Mouse (Mus musculus) mouse embryonic stem cell (cell line): Measurements from ENCODE around the gene Arntl.

Experiments
- in situ Hi-C, 2 experiments: fragments of 300-500 bp; cut with MboI; formaldehyde crosslinking; loops; 1 replicate in 1 of 2; 3 replicates in 1 of 2; pipeline ENCODE4 v1.14.3; 2019 to 2020; ENCODE audit warnings: low sequenced_read_pairs in 2 of 2, low pct_unique_long_range_greater_than_20kb in 1 of 2, mixed read lengths in 1 of 2; ENCODE audit not compliant: unreplicated experiment in 1 of 2

The Arntl gene

DNA sequence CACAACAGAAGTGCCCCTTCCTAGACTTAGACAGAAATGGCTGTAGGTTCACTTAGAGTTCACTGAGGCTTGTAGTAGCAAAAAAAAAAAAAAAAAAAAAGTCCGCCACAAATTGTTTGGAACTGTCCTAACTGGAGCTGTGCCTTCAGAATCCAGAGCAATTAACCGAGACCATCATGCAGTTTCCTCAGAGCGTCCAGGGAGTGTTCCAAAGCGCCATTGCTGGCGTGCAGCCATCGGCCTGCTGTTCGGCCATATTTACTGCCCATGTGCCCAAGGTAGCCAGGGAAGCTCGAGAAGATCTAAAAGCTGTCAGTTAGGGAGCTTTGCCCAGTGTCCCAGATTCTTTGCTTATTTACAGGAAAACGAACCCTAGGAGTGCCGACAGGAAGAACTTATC lies 63.3 kb downstream of the Arntl start:
- in situ Hi-C loops: loop anchor here in 1 of 2 experiments (25.0 kb wide), 1 partner anchor 583 kb away; the partner anchor contains the start of gene Tead1

GRCm38 (mm10) chr7:113270991-113271390 lies 63.7 kb downstream of the Arntl start:
- in situ Hi-C loops: loop anchor here in 1 of 2 experiments (25.0 kb wide), 1 partner anchor 584 kb away; the partner anchor contains the start of gene Tead1

- in situ Hi-C loops: loop anchor here in 1 of 2 experiments (25.0 kb wide), 1 partner anchor 585 kb away; the partner anchor contains the start of gene Tead1
Observed at GRCm38 (mm10) chr7:113272338-113272997, 65.2 kb downstream of the Arntl start.

DNA sequence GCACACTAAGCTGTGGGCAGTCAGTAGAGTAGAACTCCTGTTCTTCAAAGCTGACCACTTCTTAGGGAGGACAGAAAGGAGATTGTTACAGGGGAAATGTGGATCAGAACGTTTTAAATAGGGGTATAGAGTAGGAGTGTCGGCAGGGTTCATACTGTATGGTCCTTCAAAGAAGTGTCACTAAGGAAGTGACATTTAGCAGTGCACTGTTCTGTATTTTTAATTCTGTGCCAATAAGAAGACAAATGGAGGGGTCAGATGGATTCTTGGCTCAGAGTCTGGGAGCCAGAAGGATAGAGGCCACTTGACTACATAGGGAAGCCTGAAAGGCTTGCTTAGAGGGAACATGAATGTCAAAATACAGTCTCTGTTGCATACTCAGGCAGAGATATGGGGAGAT lies 70.0 kb downstream of the Arntl start:
- in situ Hi-C loops: no loop called here

GRCm38 (mm10) chr7:113278493-113278892 lies 71.2 kb downstream of the Arntl start:
- in situ Hi-C loops: no loop called here

- in situ Hi-C loops: no loop called here
Observed at GRCm38 (mm10) chr7:113279246-113279645, 72.0 kb downstream of the Arntl start.

DNA sequence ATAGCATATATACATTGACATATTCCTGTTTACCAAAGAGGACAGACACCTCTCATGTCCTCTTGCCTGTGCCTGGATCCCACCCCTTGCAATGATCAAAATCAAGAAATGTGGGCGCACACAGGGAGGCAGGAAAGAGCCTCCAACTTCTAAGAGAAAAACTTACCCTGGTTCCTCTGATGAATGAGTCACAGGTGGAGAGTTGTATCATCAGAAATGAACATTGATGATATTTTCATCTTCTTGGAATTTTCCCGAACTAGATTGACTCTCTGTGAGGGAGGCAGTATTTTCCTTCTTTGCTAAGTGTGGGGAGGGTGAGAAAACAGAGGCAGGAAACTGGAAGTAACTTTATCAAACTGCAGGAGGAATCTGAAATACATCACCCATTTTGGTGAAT lies 78.1 kb downstream of the Arntl start:
- in situ Hi-C loops: no loop called here

DNA sequence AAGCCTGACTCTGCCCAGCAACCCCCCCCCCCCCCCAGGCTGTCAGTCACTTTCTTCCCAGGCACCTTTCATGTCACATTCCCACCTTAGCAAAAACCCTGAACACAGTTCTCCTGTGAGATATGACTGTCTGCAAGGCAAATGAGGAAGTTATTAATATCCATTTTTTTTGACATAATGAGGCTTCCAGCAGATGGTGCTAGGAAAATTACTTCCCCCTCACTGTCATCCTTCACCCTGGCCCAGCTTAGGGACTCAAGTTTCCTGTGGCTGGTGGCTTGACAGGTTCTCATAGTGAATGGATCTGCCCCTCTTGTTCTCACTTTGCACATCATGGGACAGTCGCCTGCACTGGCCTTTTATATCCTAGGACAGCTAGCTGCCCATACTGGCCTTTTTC lies 81.9 kb downstream of the Arntl start:
- in situ Hi-C loops: no loop called here

GRCm38 (mm10) chr7:113291741-113292140 lies 84.5 kb downstream of the Arntl start:
- in situ Hi-C loops: no loop called here

- in situ Hi-C loops: no loop called here
Observed at GRCm38 (mm10) chr7:113292193-113292592, 84.9 kb downstream of the Arntl start.

DNA sequence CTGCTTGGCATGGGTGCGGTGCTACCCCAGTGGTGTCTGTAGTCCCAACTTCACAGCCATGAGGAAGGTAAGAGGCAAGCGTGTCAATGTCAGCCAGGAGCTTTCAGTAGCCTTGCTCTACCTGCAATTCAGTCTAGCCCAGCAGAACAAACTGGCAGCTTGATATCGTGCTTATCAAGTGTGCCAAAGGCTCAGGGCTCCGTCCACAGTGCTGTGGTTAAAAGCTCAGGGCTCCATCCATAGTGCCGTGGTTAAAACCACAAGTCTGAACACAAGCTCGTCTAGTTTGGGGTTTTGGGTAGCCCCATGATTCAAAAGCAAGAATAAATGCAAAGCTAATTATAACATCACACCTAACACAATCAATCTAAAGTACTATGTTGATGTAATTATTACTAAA lies 87.3 kb downstream of the Arntl start:
- in situ Hi-C loops: no loop called here

DNA sequence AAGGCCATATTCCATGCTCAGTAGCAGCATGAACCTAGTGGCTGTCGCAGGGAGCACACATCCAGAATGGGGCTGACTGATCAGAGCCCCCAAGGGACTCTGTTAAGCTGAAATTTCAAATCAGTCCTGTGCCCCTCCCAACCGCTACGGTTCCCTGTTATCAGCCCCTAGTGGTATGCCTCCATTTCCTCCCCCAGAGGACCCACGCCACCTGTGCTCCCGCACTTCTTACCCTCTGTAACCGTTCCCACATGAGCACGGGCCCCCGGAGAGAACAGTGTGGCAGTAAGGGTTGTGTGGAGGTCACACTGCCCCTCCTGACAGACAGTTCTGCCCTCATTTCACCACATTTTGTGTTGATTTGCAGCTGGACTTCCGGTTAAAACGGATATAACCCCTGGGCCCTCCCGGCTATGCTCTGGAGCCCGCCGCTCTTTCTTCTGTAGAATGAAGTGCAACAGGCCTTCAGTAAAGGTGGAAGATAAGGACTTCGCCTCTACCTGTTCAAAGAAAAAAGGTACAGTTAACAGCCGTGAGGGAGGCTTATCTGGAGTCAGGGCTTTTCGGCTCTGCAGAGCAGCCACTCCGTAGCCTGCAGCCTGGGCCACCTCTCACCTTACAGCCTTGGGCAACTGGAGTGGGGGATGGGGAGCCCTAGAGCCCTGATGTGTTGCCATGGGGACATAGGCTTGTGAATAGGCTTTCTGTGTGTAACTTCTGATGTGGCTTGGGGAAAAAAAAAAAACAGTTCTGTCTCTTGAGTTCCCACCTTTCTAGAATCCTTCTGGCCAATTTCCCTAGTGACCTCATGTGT lies 88.0 kb downstream of the Arntl start:
- in situ Hi-C loops: no loop called here

GRCm38 (mm10) chr7:113297813-113298212 lies 90.5 kb downstream of the Arntl start:
- in situ Hi-C loops: no loop called here

GRCm38 (mm10) chr7:113310136-113310535 lies 102.9 kb downstream of the Arntl start:
- in situ Hi-C loops: loop anchor here in 1 of 2 experiments (25.0 kb wide), 1 partner anchor 373 kb away; no protein-coding TSS in a partner anchor

- in situ Hi-C loops: loop anchor here in 1 of 2 experiments (25.0 kb wide), 1 partner anchor 374 kb away; no protein-coding TSS in a partner anchor
Observed at GRCm38 (mm10) chr7:113311784-113312183, 104.5 kb downstream of the Arntl start.

GRCm38 (mm10) chr7:113320128-113320527 lies 112.9 kb downstream of the Arntl start:
- in situ Hi-C loops: loop anchor here in 1 of 2 experiments (25.0 kb wide), 1 partner anchor 383 kb away; no protein-coding TSS in a partner anchor

GRCm38 (mm10) chr7:113334036-113334435 lies 126.8 kb downstream of the Arntl start:
- in situ Hi-C loops: no loop called here

GRCm38 (mm10) chr7:113335250-113335649 lies 128.0 kb downstream of the Arntl start:
- in situ Hi-C loops: no loop called here

GRCm38 (mm10) chr7:113347271-113347670 lies 140.0 kb downstream of the Arntl start:
- in situ Hi-C loops: no loop called here
